Mouse (Mus musculus): ENCODE results near the gene Stx16. TPM values are rescaled to one million over a fixed set of nuclear protein-coding genes. Genes with fewer than 3 reads are reported as not detected.

The Stx16 gene
- polyA plus RNA-seq, 1 experiment from 2014 or later, result 10.7 TPM

- no peaks in the 10 kb centered on the region for H3K36me3 ChIP-seq
- WGBS, result 13% methylated on average over 2 of the region's 2 CpGs
- H3K9me3 ChIP-seq, result no peaks in the 10 kb centered on the region
- no peak overlapping the region for H3K9ac ChIP-seq
- H3K4me1 ChIP-seq (replicated peaks), result no peaks in the 10 kb centered on the region
- H3K27ac ChIP-seq (replicated peaks), result no peak overlapping the region
- no peak for ATAC-seq (ENCODE audit: low FRiP score, low read depth)
- no peak overlapping the region for H3K4me2 ChIP-seq
- H3K27me3 ChIP-seq, result no peaks in the 10 kb centered on the region
- H3K4me3 ChIP-seq, result no peak overlapping the region
These were observed 14.9 kb upstream of the Stx16 start for GRCm38 (mm10) chr2:174061219-174061618.

GRCm38 (mm10) chr2:174063074-174063473, 13.0 kb upstream of the Stx16 start:
- Histone ChIP-seq H3K4me3 (no peak overlapping the region), H3K27ac (replicated peaks) (no peak overlapping the region), H3K9ac (no peak overlapping the region), H3K27me3 (no peaks in the 10 kb centered on the region), H3K9me3 (no peaks in the 10 kb centered on the region), H3K4me1 (replicated peaks) (no peaks in the 10 kb centered on the region), H3K36me3 (no peaks in the 10 kb centered on the region), H3K4me2 (no peak overlapping the region)
- 73% methylated on average over 6 of the region's 6 CpGs for WGBS
- ATAC-seq (ENCODE audit: low FRiP score, low read depth), result no peak

GRCm38 (mm10) chr2:174063527-174064211, 12.4 kb upstream of the Stx16 start:
- Histone ChIP-seq H3K36me3 (no peaks in the 10 kb centered on the region), H3K27ac (replicated peaks) (no peak overlapping the region), H3K27me3 (no peaks in the 10 kb centered on the region), H3K4me1 (replicated peaks) (no peaks in the 10 kb centered on the region), H3K4me2 (no peak overlapping the region), H3K4me3 (no peak overlapping the region), H3K9ac (no peak overlapping the region), H3K9me3 (no peaks in the 10 kb centered on the region)
- no peak for ATAC-seq (ENCODE audit: low FRiP score, low read depth)
- WGBS, result 72% methylated on average over 9 of the region's 9 CpGs

GRCm38 (mm10) chr2:174067793-174068419, 8.2 kb upstream of the Stx16 start:
- no peak overlapping the region for H3K9ac ChIP-seq
- 78% methylated on average over 6 of the region's 6 CpGs for WGBS
- H3K27ac ChIP-seq (replicated peaks), result no peak overlapping the region
- no peaks in the 10 kb centered on the region for H3K9me3 ChIP-seq
- no peaks in the 10 kb centered on the region; the same call in 1 of the 2 replicates for H3K27me3 ChIP-seq
- H3K4me1 ChIP-seq (replicated peaks), result no peaks in the 10 kb centered on the region
- ATAC-seq (ENCODE audit: low FRiP score, low read depth), result no peak
- no peaks in the 10 kb centered on the region for H3K36me3 ChIP-seq
- H3K4me3 ChIP-seq, result no peak overlapping the region
- H3K4me2 ChIP-seq, result no peak overlapping the region

- Histone ChIP-seq H3K4me2 (no peak overlapping the region), H3K4me1 (replicated peaks) (0 out of 2 replicates have a peak, but pooled peaks cover 5% of the 10 kb centered on the region), H3K4me3 (no peak overlapping the region), H3K27ac (replicated peaks) (no peak overlapping the region), H3K27me3 (no peaks in the 10 kb centered on the region; the same call in 1 of the 2 replicates), H3K36me3 (no peaks in the 10 kb centered on the region), H3K9me3 (no peaks in the 10 kb centered on the region), H3K9ac (no peak overlapping the region)
- ATAC-seq (ENCODE audit: low FRiP score, low read depth), result no peak
- 56% methylated on average over 3 of the region's 3 CpGs for WGBS
These were observed 6.5 kb upstream of the Stx16 start for GRCm38 (mm10) chr2:174069532-174070049.

- no peak overlapping the region for H3K4me3 ChIP-seq
- no peaks in the 10 kb centered on the region for H3K36me3 ChIP-seq
- no peak overlapping the region for H3K27ac ChIP-seq (replicated peaks)
- ATAC-seq (ENCODE audit: low FRiP score, low read depth), result no peak
- peaks cover 18% of the 10 kb centered on the region for H3K4me1 ChIP-seq (replicated peaks)
- H3K9me3 ChIP-seq, result no peaks in the 10 kb centered on the region
- H3K9ac ChIP-seq, result no peak overlapping the region
- no peak overlapping the region for H3K4me2 ChIP-seq
- WGBS, result 94% methylated on average over 5 of the region's 5 CpGs
- H3K27me3 ChIP-seq, result no peaks in the 10 kb centered on the region; the same call in 1 of the 2 replicates
These were observed 4.7 kb upstream of the Stx16 start for GRCm38 (mm10) chr2:174071406-174071805.

GRCm38 (mm10) chr2:174073156-174073790, 2.8 kb upstream of the Stx16 start:
- Histone ChIP-seq H3K27me3 (no peaks in the 10 kb centered on the region; the same call in 1 of the 2 replicates), H3K9me3 (no peaks in the 10 kb centered on the region), H3K4me2 (no peak overlapping the region), H3K27ac (replicated peaks) (no peak overlapping the region), H3K36me3 (no peaks in the 10 kb centered on the region), H3K4me1 (replicated peaks) (peaks cover 34% of the 10 kb centered on the region), H3K4me3 (no peak overlapping the region), H3K9ac (no peak overlapping the region)
- 82% methylated on average over 5 of the region's 5 CpGs for WGBS
- no peak for ATAC-seq (ENCODE audit: low FRiP score, low read depth)

- H3K36me3 ChIP-seq, result no peaks in the 10 kb centered on the region
- no peaks in the 10 kb centered on the region; the same call in 1 of the 2 replicates for H3K27me3 ChIP-seq
- H3K4me1 ChIP-seq (replicated peaks), result peaks cover 38% of the 10 kb centered on the region
- peak overlapping the region; percentile 85 for H3K27ac ChIP-seq (replicated peaks)
- H3K4me3 ChIP-seq, result peak overlapping the region; percentile 80
- ATAC-seq (ENCODE audit: low FRiP score, low read depth), result 0 out of 2 replicates have a peak, but pooled peaks have one; percentile 6
- peak overlapping the region; percentile 54 for H3K9ac ChIP-seq
- H3K4me2 ChIP-seq, result peak overlapping the region; percentile 87
- no peaks in the 10 kb centered on the region for H3K9me3 ChIP-seq
- WGBS, result under 1% methylated on average over 10 of the region's 13 CpGs
These were observed 1.5 kb upstream of the Stx16 start for GRCm38 (mm10) chr2:174074621-174075020.

- Histone ChIP-seq H3K4me2 (peak overlapping the region; percentile 87), H3K9me3 (no peaks in the 10 kb centered on the region), H3K9ac (peak overlapping the region; percentile 54), H3K36me3 (no peaks in the 10 kb centered on the region), H3K27me3 (no peaks in the 10 kb centered on the region), H3K4me1 (replicated peaks) (peaks cover 38% of the 10 kb centered on the region), H3K4me3 (peak overlapping the region; percentile 80), H3K27ac (replicated peaks) (peak overlapping the region; percentile 85)
- 2% methylated on average over 22 of the region's 22 CpGs for whole genome bisulfite sequencing
- ATAC-seq (ENCODE audit: low FRiP score, low read depth), result no peak
These were observed 987 bp upstream of the Stx16 start for GRCm38 (mm10) chr2:174075072-174075570.

- Histone ChIP-seq H3K9ac (peak overlapping the region; percentile 70), H3K4me1 (replicated peaks) (peaks cover 44% of the 10 kb centered on the region), H3K9me3 (no peaks in the 10 kb centered on the region), H3K27me3 (no peaks in the 10 kb centered on the region), H3K4me2 (peak overlapping the region; percentile 87), H3K27ac (replicated peaks) (peak overlapping the region; percentile 85), H3K4me3 (peak overlapping the region; percentile 80), H3K36me3 (no peaks in the 10 kb centered on the region)
- ATAC-seq (ENCODE audit: low FRiP score, low read depth), result peak; percentile 80
- WGBS, result 1% methylated on average over 22 of the region's 22 CpGs
These were observed 321 bp downstream of the Stx16 start for GRCm38 (mm10) chr2:174076433-174076824.

- WGBS, result under 1% methylated on average over 19 of the region's 19 CpGs
- Histone ChIP-seq H3K27ac (replicated peaks) (peak overlapping the region; percentile 85), H3K4me2 (peak overlapping the region; percentile 87), H3K9me3 (no peaks in the 10 kb centered on the region), H3K4me3 (peak overlapping the region; percentile 80), H3K36me3 (no peaks in the 10 kb centered on the region), H3K4me1 (replicated peaks) (peaks cover 44% of the 10 kb centered on the region), H3K27me3 (no peaks in the 10 kb centered on the region), H3K9ac (peak overlapping the region; percentile 70)
- ATAC-seq (ENCODE audit: low FRiP score, low read depth), result no peak
These were observed 1.0 kb downstream of the Stx16 start for GRCm38 (mm10) chr2:174077004-174077695.

Measured in hindbrain, embryonic 15.5 days (tissue).